Mouse (Mus musculus) hematopoietic stem cell, adult 5-6 weeks (primary cell): Measurements from ENCODE around the gene Smc3. TPM values are rescaled to one million over a fixed set of nuclear protein-coding genes. Genes with fewer than 3 reads are reported as not detected.
"Not testable (repeated sequence)": the region's sequence is repeated elsewhere in the genome, so short reads cannot be mapped to it uniquely, and the experiment has no call there.

Experiments used
- ATAC-seq, 2 experiments: fragments of 125-278 bp in 1 of 2; replicated peaks in 1 of 2; 2 replicates each; pipeline ENCODE4 v1.8.0; 2016 to 2017; ENCODE audit warnings: inconsistent platforms in 2 of 2, mild to moderate bottlenecking in 2 of 2, moderate number of reproducible peaks in 2 of 2, low read depth in 1 of 2, moderate TSS enrichment in 1 of 2; ENCODE audit not compliant: low FRiP score in 2 of 2, poor library complexity in 2 of 2, severe bottlenecking in 2 of 2, insufficient read depth in 1 of 2, low TSS enrichment in 1 of 2
- total RNA-seq: library from RNA; stranded (forward); fragments of 172-1452, 232-1000 nt; gene quantifications from 2 replicates; pipeline ENCODE4 v1.2.3, GENCODE M21; 2017

Smc3 gene
- total RNA-seq, 1 experiment from 2014 or later: 174 TPM

DNA sequence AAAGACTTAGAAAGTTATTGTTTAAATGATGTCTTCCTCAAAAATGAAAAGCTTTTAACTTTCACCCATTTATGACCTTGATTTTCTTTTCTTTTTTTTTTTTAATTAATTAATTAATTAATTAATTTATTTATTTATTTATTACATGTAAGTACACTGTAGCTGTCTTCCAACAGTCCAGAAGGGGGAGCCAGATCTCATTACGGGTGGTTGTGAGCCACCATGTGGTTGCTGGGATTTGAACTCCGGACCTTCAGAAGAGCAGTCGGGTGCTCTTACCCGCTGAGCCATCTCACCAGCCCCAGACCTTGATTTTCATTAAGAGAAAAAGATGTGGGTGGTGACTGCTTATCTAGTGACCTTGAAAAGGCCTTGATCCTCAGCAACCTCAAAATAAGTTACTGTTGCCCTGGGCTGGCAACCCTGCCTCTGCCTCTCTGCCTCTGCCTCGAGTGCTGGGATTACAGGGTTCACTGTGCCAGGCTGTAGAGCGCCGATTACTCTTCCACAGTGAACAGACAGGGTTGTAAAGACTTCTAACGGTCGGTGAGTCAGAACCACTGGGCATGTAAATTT lies 43.9 kb downstream of the Smc3 start:
- no peak for ATAC-seq

DNA sequence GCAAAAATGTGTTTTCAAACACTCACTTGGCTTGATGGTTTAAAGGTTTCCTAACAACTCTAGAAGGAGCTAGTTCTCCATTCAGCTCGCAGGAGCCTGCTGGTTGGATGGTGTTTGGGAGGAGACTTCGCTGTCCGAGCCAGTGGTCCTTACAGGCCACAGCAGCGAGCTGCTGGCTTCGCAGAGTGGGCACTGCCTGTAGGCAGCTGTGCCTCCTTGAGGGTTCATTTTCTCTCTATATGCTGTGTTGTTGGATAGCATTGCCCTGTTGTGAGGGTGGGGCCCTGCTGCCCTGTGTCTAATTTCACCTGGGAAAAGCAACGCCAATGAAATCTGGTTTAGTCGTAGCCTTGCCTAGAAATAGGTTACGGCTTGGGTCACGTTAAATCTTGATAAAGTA lies 47.1 kb downstream of the Smc3 start:
- no peak for ATAC-seq

DNA sequence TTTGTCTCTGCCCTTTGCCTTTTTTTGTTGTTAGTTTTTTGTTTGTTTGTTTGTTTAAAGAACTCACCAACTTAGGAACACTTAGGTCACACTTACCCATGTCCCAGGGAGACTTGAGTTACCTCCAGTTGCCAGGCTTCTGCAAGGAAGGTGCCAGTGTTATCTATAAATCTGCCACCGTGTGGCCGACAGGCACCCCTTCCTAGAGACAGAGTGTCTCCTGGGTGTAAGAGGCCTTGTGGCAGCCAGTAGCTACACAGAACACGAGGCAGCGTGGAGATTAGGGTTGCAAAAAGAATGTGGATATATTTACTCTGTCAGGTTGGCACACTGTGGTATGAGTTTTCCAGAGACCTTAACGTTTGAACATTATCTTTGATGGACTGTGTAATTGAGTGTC lies 47.9 kb downstream of the Smc3 start:
- ATAC-seq: no peak

DNA sequence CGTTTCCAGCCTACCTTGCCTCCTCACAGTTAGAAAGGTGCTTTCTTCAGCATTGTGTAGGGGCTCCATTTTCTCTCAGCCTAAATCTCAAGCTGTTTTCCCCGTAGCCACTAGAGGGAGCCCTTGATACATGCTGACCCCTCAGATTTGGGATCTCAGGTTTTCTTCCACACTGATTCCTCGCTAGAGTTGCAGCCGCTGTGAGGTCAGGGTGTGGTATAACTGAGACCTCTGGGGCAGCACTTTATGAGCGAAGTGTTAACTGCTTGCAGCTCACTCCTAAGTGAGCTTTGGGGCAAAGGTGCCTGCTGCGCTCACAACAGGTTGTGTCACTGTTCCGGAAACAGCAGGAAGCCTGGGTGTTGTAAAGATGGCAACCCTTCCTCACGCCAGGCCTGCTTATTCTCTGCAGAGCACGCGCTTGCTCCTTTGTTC lies 48.6 kb downstream of the Smc3 start:
- ATAC-seq: peak; percentile 61 to 70

DNA sequence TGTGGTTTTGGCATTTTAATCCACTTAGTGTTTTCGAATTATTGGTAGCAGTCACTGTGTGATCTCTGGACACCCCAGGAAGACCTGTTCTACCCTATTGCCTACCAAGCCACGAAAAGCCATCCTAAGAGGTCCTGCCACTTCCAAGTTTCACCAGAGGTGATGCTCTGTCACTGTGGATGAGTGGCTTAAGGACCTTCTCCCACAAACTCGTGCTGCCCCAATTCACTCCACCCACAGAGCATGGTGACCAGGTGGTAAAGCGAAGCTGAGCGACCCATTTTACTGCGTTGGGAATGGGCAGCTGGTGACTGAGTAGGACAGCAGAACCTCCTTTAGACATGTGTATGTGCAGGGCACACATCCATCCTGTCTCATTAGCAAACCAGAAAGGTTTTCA lies 49.2 kb downstream of the Smc3 start:
- no peak for ATAC-seq

DNA sequence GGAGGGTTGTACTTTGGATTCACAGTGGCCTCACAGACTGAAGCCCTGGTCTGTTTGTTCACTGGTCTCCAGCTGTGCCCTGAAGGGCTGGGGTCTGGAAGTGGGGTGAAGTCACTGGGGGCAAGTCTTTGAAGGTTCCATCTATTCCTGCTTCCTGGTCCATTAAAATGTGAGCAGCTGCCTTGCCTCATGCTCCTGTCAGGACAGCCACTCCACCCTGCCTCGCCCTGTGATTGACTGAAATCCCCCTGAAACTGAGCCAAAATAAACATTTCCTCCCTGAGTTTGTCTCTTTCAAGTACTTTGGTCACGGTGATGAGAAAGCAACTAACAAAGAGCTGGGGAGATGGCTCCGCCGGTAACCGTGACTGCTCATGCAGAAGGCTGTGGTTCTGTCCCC lies 49.6 kb downstream of the Smc3 start:
- no peak for ATAC-seq

DNA sequence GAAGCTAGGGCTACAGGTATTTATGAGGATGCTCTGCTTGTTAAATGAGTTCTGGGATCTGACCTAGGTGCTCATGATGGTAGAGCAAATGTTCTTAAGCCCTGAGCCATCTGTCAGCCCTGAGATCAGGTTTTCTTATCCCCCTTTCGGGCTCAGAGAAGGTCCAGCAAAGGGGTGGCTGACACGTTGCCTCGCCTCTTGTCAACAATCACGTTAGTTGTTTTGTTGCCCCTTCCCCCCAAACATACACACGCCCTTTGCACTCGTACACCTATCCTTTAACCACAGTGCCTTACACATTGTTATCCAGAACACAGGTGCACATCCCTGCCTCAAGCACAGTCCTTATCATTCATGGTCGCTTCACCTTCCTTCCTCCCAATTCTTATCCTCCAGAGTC lies 50.7 kb downstream of the Smc3 start:
- ATAC-seq: no peak

DNA sequence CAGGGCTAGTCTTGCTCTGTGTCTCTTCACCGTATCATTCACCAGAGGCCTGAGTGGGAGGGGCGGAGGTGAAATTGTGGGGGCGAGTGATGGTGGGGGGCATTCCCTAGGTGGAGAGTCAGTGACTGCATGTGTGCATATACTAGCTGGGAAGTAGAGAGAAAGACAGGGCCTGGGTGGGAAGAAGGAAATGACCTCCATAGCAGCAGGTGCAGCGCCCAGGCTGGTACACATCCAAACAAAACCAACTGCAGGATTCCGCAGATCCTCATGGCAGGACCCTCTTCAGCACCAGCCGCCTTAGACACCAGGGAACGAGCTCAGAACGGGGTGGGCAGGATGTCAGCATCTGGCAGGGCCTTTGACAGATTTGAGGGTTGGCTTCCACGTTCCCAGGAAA lies 52.1 kb downstream of the Smc3 start:
- no peak for ATAC-seq

DNA sequence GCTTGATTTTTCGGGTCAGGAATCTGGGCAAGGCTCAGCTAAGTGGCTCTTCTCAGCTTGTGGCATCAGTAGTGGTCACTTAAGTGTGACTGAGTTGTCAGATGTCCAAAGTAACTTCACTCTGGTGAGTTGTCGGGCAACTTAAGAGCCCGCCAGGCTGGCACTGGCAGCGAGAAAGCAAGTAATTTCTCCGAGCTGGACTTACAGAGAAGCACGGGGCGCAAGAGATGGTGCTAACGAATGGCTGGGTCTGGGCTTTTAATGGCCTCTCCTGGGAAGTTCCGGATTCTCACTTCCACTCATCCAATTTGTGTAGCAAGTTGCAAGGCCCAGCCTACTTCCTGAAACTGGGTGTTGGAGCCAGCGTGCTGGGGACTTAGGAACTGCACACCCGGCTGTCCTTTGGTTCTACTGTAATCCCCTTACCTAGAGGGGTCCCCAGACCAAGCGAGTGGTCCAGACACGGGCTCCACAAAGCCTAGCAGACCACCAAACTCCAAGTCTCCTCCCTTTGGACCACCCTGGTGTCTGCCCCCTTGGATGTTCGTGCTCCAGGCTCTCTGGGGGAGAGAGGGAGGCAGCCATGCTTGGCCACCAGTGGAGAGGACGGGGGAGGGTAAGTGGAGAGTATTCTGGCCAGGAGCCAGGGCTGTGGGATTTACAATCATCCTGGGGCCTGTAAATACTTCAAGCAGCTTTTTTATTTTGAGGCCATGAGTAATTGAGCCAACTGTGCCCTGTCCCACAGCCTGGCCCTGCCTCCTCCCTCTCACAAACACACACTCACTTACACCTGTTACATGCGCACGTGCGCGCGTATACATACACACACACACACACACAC lies 53.6 kb downstream of the Smc3 start:
- no peak for ATAC-seq

DNA sequence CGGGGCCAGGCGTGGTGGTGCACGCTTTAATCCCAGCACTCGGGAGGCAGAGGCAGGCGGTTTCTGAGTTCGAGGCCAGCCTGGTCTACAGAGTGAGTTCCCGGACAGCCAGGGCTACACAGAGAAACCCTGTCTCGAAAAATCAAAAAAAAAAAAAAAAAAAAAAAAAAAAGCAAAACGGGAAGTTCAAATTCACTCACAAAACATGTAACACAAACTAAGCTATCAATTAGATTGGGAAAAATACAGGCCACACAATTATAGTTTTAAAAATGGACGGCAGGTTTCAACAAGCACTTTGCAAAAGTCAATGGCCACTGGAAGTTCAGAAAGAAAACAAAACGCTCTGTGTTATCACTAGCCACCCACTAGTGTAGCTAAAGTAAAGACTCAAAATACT lies 56.2 kb downstream of the Smc3 start:
- ATAC-seq: not testable (repeated sequence)

DNA sequence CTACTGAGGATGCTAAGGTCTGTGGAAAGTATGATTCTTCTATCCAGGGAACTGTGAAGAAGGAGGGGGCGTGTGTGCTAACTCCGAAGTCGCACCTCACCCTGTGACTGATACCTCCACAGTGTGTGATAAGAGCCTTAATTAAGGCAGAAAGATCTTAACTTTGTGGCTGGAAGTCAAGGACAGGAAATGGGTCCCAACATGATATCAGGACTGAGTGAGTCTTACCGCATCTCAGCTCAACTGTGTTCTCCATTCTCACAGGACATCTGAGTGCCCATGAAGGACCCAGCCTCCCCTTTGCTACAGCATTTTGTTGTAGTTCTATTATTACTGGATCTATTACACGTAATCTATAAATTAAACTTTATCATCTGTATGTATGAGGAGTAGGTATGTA lies 57.2 kb downstream of the Smc3 start:
- ATAC-seq: no peak

DNA sequence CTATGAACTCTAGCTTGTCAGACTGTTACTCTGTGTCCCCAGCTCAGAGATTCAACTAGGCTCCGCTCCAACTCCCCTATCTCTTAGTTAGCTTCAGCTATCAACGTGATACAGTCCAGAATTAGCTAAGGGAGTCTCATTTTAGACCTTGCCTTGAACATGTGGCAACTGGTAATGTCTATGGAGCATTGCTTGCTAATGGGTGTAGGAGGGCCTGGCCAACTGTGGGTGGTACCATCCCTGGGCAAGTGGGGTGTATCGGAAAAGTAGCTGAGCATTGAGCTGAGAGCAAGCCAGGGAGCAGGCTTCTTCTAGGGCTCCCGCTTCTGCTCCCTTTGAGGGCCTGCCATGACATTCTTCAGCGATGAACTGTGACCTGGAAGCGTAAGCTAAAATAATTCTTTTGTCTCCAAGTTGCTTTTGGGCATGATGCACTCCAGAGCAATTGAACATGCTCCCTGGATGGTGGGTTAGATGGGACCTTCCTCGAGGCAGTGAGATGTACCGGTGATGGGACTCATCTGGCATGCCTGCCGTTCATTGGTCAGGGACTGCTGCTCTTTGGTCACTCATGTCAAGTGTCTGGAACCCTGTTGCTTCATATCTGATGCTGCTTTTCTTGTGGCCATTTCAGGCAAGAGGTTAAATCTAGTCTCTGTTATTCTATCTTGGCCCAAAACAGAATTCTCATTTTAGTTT lies 60.7 kb downstream of the Smc3 start:
- ATAC-seq: no peak

DNA sequence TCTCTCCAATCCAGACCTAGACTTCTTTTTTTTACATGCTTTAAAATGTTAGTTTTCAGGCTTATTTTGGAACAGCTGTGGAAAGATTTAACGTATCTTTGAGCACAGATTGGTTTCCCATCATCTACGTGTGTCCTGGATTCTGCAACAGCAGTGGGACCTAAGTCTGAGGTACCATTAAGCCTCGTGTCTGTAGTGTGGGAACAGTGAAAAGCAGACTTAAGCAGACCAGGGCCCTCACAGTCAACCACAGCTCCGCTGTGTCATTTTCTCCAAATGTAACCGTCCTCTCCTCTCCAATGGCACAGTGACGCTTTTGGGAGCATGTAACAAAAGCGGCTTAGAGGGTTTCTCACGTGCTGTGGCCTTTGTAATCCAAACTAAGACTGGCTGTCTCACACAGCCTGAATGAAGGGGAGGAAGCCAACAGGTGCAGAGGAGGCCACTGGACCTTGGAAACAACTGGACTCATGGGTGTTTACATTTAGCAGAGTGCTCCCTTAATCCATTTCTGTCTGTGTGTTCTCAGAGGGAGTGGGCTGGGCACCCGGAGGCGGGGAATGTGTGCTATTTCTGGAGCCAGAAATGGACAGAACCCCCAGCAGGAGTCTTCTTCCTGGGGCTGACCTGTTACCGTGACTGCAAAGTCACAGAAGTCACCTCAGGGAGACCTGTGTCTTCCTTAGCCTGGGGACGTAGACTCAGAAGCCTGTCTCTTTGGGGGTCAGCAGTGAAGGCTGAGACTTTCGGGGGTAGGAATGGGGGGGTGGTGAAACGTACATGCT lies 61.9 kb downstream of the Smc3 start:
- no peak for ATAC-seq

DNA sequence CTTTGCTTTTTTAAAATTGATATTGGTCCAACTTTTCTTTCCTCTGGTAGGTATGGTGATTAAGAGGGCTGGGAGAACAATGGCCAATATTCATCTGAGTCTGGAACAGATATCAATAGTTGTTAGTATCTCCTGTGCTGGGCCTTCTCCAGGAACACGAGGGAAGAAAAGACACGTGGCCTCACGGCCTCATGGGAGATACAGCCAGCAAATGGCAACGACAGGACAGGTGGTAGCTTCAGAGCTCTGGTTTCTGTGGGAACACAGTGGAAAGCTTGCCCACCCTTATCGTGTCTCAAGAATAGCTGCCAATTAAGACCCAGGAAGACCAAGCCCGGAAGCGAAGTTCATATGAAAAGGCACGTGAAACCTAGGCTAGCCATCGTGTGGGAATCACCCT lies 64.6 kb downstream of the Smc3 start:
- ATAC-seq: no peak

DNA sequence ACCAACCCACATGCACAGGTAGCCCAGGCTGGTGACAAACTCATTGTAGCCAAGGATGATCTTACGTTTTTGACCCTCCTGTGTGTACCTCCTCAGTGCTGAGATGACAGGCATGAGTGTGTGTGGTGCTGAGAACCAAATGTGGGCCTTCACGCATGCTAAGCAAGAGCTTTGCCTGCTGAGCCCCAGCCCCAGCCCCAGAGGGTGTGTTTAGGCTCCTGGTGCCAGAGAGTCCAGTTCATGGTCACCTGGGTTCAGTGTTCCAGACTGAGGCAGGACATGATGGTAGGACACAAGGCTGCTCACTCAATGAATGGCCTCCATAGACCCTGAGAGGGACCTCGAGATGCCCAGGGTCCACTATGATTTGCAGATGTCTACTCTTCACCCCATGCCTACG lies 65.2 kb downstream of the Smc3 start:
- no peak for ATAC-seq

DNA sequence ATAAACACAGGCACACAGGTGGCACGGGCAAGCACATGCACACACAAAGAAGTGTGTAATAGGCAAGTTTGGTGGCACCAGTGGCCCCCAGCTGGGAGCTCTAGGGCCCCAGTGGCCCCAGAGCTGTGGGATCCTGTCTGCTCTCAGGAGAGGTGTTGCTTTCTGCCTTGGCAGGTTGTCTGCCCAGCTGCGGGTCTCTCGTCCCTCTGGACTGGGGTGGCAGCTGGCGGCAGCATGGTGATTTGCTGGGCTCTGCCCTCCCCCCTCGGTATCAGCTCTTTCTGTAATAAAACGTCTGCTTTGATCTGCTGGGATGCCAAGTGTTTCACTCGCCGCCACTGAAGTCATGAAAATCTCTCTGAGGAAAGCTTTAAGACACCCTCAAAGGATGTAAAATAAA lies 66.5 kb downstream of the Smc3 start:
- no peak for ATAC-seq

DNA sequence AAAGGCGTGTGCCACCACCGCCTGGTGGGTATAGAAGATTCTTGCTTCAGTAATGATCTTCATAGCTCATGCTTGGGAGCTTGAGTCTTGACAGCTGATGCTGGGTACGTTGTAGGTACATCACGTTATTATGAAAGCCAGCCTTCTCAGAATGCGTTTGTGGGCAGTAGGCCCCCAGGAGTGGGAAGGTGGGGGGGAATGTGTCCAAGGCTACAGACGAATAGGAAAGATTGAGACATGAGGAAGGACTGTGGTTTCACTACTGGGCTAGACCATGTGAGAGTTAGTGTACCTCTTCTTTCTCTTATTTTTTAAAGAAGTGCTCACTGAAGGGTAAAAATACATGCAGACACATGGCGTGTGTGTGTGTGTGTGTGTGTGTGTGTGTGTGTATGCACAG lies 68.6 kb downstream of the Smc3 start:
- no peak; a peak in 1 of 4 replicates for ATAC-seq

DNA sequence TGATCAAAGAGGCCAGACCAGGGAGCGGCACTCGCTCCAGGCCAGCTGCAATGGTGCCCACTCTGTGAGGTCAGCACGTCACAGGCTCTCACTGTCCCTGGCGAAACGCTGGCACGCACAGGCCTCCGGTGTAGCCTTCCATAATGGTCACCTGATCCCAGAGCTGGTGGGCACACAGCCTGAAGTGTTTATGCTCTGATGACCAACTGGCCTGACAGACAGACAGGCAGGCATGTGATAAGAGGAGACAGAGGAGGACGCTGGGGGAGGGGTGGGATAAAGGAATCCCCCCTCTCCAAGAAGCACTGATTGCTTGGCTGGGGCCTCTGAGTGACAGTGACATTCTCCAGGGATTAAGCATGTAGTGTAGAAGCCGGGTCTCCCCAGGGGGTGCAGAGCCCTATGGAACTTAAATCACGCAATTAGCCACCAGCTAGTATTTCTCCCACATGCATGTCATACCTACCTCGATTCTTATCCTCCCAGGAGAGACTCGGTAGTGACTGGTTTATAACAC lies 70.5 kb downstream of the Smc3 start:
- no peak for ATAC-seq
